Mouse (Mus musculus): ENCODE data around the gene Zfp618.

- TF ChIP-seq POLR2AphosphoS5 (IDR thresholded peaks at IDR 0.05; ENCODE audit: borderline replicate concordance, low read depth, low read length) (no peak), MAX (IDR thresholded peaks at IDR 0.05; ENCODE audit: low read length) (no peak), RAD21 (IDR thresholded peaks at IDR 0.05; ENCODE audit: low read depth, low read length) (no peak), NELFE (IDR thresholded peaks at IDR 0.05; ENCODE audit: low read depth, low read length) (no peak), CTCF (IDR thresholded peaks at IDR 0.05 in 2 of 3, conservative IDR thresholded peaks at IDR 0.05 in 1 of 3; ENCODE audit: control insufficient read depth in 1 of 3, insufficient read depth in 1 of 3, low read depth in 2 of 3, low read length in 3 of 3, poor library complexity in 1 of 3, severe bottlenecking in 1 of 3) (no peak), USF2 (IDR thresholded peaks at IDR 0.05; ENCODE audit: borderline replicate concordance in 1 of 2, insufficient read depth in 1 of 2, low read depth in 1 of 2, low read length in 2 of 2) (no peak), EP300 (IDR thresholded peaks at IDR 0.05; ENCODE audit: low read depth in 1 of 2, low read length in 2 of 2) (no peak), POLR2A (IDR thresholded peaks at IDR 0.05; ENCODE audit: control insufficient read depth in 1 of 2, insufficient read depth in 1 of 2, low read depth in 1 of 2, low read length in 2 of 2, poor library complexity in 1 of 2) (no peak), MYC (IDR thresholded peaks at IDR 0.05; ENCODE audit: low read depth, low read length) (no peak), ZNF384 (IDR thresholded peaks at IDR 0.05; ENCODE audit: low read depth, low read length) (no peak), E2F4 (IDR thresholded peaks at IDR 0.05; ENCODE audit: borderline replicate concordance, low read depth, low read length) (no peak), JUND (IDR thresholded peaks at IDR 0.05; ENCODE audit: low read depth, low read length) (no peak)
Observed at GRCm38 (mm10) chr4:63030157-63030556, 64.8 kb downstream of the Zfp618 start.

Data from MEL (cell line).